Comparison of ENCODE assay signal across 8 mouse cellular contexts in the genomic region with DNA sequence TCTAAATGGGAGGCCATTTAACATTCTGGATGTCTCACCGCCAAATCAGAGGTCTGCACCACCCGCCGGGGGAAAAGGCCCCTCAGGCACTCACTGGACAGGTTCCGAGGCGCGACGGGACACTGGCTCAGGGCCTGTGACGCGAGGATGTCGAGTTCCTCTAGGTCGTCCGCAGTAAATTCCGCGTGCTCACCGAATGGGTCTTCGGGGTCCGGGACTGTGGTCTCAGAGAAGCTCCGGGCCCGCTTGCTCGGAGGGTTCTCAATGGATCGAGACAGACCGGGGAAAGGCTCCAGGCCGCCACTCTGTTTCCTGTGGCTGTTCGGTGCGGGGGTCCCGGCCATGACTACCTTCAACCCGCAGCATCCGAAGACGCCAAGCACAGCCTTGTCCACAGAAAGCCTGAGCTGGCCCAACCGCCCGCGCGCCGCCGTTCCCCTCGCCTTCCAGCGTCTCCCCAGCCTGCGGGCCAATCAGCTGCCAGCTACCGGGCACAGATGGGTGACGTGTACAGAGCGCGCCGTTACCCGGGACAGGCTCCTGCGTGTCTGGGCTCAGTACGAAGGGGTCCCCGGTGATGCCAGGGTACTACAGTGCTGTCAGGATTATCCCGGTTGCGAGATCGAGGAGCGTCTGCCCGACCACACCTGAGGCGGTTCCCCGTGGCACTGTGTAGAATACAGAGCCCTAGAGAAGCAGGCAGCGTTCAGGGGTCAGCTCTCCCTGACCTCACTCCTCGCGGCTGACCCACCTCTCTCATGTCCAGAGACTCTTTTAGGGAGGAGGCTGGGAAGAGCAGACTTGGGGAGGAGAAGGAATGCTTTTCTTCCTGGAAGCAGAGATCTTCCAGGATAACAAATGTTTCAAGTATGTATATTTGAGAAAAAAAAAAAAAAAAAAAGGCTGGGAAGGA. TPM values are rescaled to one million over a fixed set of nuclear protein-coding genes. Genes with fewer than 3 reads are reported as not detected.
DNase-seq lines count a peak whose midpoint lies in the region; ATAC-seq and TF ChIP-seq lines count a peak whose summit lies in the region.

A gene (minus strand): TSS at position 464 of the 913 bp plus-strand sequence.

- H3K4me1 ChIP-seq in CH12.LX (ENCODE audit: control insufficient read depth in 1 of 2, insufficient read depth in 2 of 2), result peaks cover 7 to 27% of the 10 kb centered on the region in 2 experiments; a peak in 2 of 4 replicates
- H3K4me1 ChIP-seq in forebrain, embryonic 11.5 days (replicated peaks; ENCODE audit: control insufficient read depth, insufficient read depth, low read length), result peaks cover 12% of the 10 kb centered on the region
- H3K4me1 ChIP-seq in heart, embryonic 15.5 days (replicated peaks), result peaks cover 17% of the 10 kb centered on the region
- H3K4me1 ChIP-seq in liver, embryonic 13.5 days (replicated peaks), result peaks cover 23% of the 10 kb centered on the region
- H3K4me1 ChIP-seq in stomach, embryonic 14.5 days (ENCODE audit: control insufficient read depth, insufficient read depth, low read length), result peaks cover 14% of the 10 kb centered on the region

- peak; percentile 99 for ATAC-seq in forebrain, embryonic 11.5 days (replicated peaks; ENCODE audit: low FRiP score)
- peak; percentile 96 for ATAC-seq in heart, embryonic 15.5 days (replicated peaks; ENCODE audit: insufficient number of reproducible peaks, insufficient read depth, low FRiP score, low read depth)
- peak; percentile 97 for ATAC-seq in liver, embryonic 13.5 days (ENCODE audit: low read depth)
- ATAC-seq in stomach, embryonic 14.5 days (ENCODE audit: insufficient number of reproducible peaks, insufficient read depth, low FRiP score, low read depth), result peak; percentile 97

- peak within 1 kb of the TSS; percentile 79 for H3K9ac ChIP-seq in CH12.LX (ENCODE audit: insufficient read depth, low read depth)
- peak within 1 kb of the TSS; percentile 85 for H3K9ac ChIP-seq in forebrain, embryonic 11.5 days (ENCODE audit: low read length)
- H3K9ac ChIP-seq in heart, embryonic 15.5 days, result peak within 1 kb of the TSS; percentile 84
- H3K9ac ChIP-seq in liver, embryonic 13.5 days, result peak within 1 kb of the TSS; percentile 91
- H3K9ac ChIP-seq in stomach, embryonic 14.5 days (replicated peaks; ENCODE audit: low read depth, low read length), result peak within 1 kb of the TSS; percentile 79

- TF ChIP-seq POLR2A in CH12.LX (IDR thresholded peaks at IDR 0.05; ENCODE audit: low read depth, low read length), result peak; percentile 95

- DNase-seq in CH12.LX (ENCODE audit: extremely low read depth), result peak; percentile 85
- DNase-seq in c-Kit-positive CD71-negative TER-119-negative erythroid progenitor cells, embryonic 14.5 days (ENCODE audit: low read depth), result peak; percentile 82
- DNase-seq in forebrain, embryonic 11.5 days (ENCODE audit: low spot score), result peak; percentile 96
- peak; percentile 93 to 96 for DNase-seq in kidney, postnatal 25 days
- peak; percentile 86 for DNase-seq in liver, embryonic 13.5 days
- peak; percentile 75 to 83 for DNase-seq in natural killer cell, adult 2 months (ENCODE audit: low spot score in 2 of 2)

- no peak for TF ChIP-seq CTCF in CH12.LX (conservative IDR thresholded peaks at IDR 0.05 in 1 of 2, IDR thresholded peaks at IDR 0.05 in 1 of 2; ENCODE audit: low read depth in 2 of 2, low read length in 2 of 2)

- no peak within 1 kb of the TSS for H3K27ac ChIP-seq in CH12.LX (ENCODE audit: insufficient read depth, low read depth)
- no peak within 1 kb of the TSS for H3K27ac ChIP-seq in forebrain, embryonic 11.5 days (ENCODE audit: low read depth, low read length)
- H3K27ac ChIP-seq in heart, embryonic 15.5 days, result peak within 1 kb of the TSS; percentile 69
- peak within 1 kb of the TSS; percentile 80 for H3K27ac ChIP-seq in liver, embryonic 13.5 days
- peak within 1 kb of the TSS; percentile 53; the same call in 1 of the 2 replicates for H3K27ac ChIP-seq in stomach, embryonic 14.5 days (ENCODE audit: low read length)

- dilution Hi-C loops in CH12.LX (cut with MboI; ENCODE audit: extremely low pct_ligation_motif_present, extremely low pct_unique_long_range_greater_than_20kb, low sequenced_read_pairs), result no loop called here

- H3K9me3 ChIP-seq in CH12.LX (replicated peaks; ENCODE audit: low read length), result no peaks in the 10 kb centered on the region
- no peaks in the 10 kb centered on the region for H3K9me3 ChIP-seq in forebrain, embryonic 11.5 days (ENCODE audit: control insufficient read depth, low read length)
- H3K9me3 ChIP-seq in heart, embryonic 15.5 days (replicated peaks), result no peaks in the 10 kb centered on the region
- H3K9me3 ChIP-seq in liver, embryonic 13.5 days (replicated peaks), result no peaks in the 10 kb centered on the region
- H3K9me3 ChIP-seq in stomach, embryonic 14.5 days (ENCODE audit: control insufficient read depth, low read depth, low read length), result no peaks in the 10 kb centered on the region

- in situ Hi-C loops in CH12.LX (cut with MboI; ENCODE audit: low pct_ligation_motif_present, low pct_unique_long_range_greater_than_20kb, low sequenced_read_pairs), result no loop called here

- H3K36me3 ChIP-seq in CH12.LX (replicated peaks in 1 of 2; ENCODE audit: control insufficient read depth in 1 of 2, insufficient read depth in 1 of 2, low read length in 1 of 2), result peaks cover 25 to 47% of the 10 kb centered on the region in 2 experiments
- H3K36me3 ChIP-seq in forebrain, embryonic 11.5 days (ENCODE audit: control insufficient read depth, insufficient read depth, low read length), result peaks cover 3% of the 10 kb centered on the region; the same call in 1 of the 2 replicates
- H3K36me3 ChIP-seq in heart, embryonic 15.5 days, result peaks cover 37% of the 10 kb centered on the region
- H3K36me3 ChIP-seq in liver, embryonic 13.5 days, result peaks cover 37% of the 10 kb centered on the region
- peaks cover 27% of the 10 kb centered on the region for H3K36me3 ChIP-seq in stomach, embryonic 14.5 days (ENCODE audit: control insufficient read depth, insufficient read depth, low read length)

- peak within 1 kb of the TSS; percentile 92 to 93 (median 92) for H3K4me3 ChIP-seq in CH12.LX (replicated peaks in 1 of 3; ENCODE audit: low read depth in 2 of 3, low read length in 2 of 3, poor library complexity in 1 of 3)
- H3K4me3 ChIP-seq in forebrain, embryonic 11.5 days (ENCODE audit: low read depth, low read length), result peak within 1 kb of the TSS; percentile 81
- H3K4me3 ChIP-seq in heart, embryonic 15.5 days, result peak within 1 kb of the TSS; percentile 74
- peak within 1 kb of the TSS; percentile 81 for H3K4me3 ChIP-seq in liver, embryonic 13.5 days (replicated peaks)
- peak within 1 kb of the TSS; percentile 83 for H3K4me3 ChIP-seq in stomach, embryonic 14.5 days (ENCODE audit: low read depth, low read length)

- no peak for TF ChIP-seq EP300 in CH12.LX (IDR thresholded peaks at IDR 0.05; ENCODE audit: low read length)

- H3K27me3 ChIP-seq in CH12.LX (replicated peaks), result no peaks in the 10 kb centered on the region
- no peaks in the 10 kb centered on the region for H3K27me3 ChIP-seq in forebrain, embryonic 11.5 days (ENCODE audit: control insufficient read depth, insufficient read depth, low read length)
- no peaks in the 10 kb centered on the region for H3K27me3 ChIP-seq in heart, embryonic 15.5 days
- no peaks in the 10 kb centered on the region for H3K27me3 ChIP-seq in liver, embryonic 13.5 days
- H3K27me3 ChIP-seq in stomach, embryonic 14.5 days (ENCODE audit: control insufficient read depth, insufficient read depth, low read length), result no peaks in the 10 kb centered on the region

- no peak for TF ChIP-seq RAD21 in CH12.LX (IDR thresholded peaks at IDR 0.05; ENCODE audit: low read depth, low read length)

- peak within 1 kb of the TSS; percentile 98 for H3K4me2 ChIP-seq in CH12.LX (ENCODE audit: insufficient read depth, low read depth, poor library complexity, severe bottlenecking)
- peak within 1 kb of the TSS; percentile 86 for H3K4me2 ChIP-seq in forebrain, embryonic 11.5 days (ENCODE audit: low read depth, low read length, severe bottlenecking)
- peak within 1 kb of the TSS; percentile 91 for H3K4me2 ChIP-seq in heart, embryonic 15.5 days
- peak within 1 kb of the TSS; percentile 83 for H3K4me2 ChIP-seq in liver, embryonic 13.5 days
- peak within 1 kb of the TSS; percentile 96 for H3K4me2 ChIP-seq in stomach, embryonic 14.5 days (replicated peaks; ENCODE audit: low read depth, low read length)

- H3K79me2 ChIP-seq in CH12.LX (replicated peaks; ENCODE audit: control insufficient read depth, extremely low read depth, insufficient read depth, poor library complexity, severe bottlenecking), result peaks cover 21% of the 10 kb centered on the region

- WGBS in forebrain, embryonic 11.5 days, result under 1% methylated on average over 57 of the region's 57 CpGs
- WGBS in heart, embryonic 15.5 days, result under 1% methylated on average over 57 of the region's 57 CpGs
- under 1% methylated on average over 57 of the region's 57 CpGs for WGBS in liver, embryonic 13.5 days (ENCODE audit: insufficient replicate concordance)
- WGBS in stomach, embryonic 14.5 days, result under 1% methylated on average over 57 of the region's 57 CpGs

TF ChIP-seq in CH12.LX, 34 proteins besides CTCF, POLR2A, EP300 and RAD21 (continues in another document):
- TF ChIP-seq GABPA (IDR thresholded peaks at IDR 0.05; ENCODE audit: insufficient replicate concordance, low read depth, low read length), result no peak
- no peak for TF ChIP-seq IRF4 (IDR thresholded peaks at IDR 0.05; ENCODE audit: low read depth, low read length)
- no peak for TF ChIP-seq TBP (conservative IDR thresholded peaks at IDR 0.05; ENCODE audit: low read depth, low read length)
- TF ChIP-seq ETS1 (conservative IDR thresholded peaks at IDR 0.05; ENCODE audit: low read depth, low read length), result no peak
- no peak for TF ChIP-seq ZKSCAN1 (IDR thresholded peaks at IDR 0.05; ENCODE audit: borderline replicate concordance, low read depth, low read length)
- TF ChIP-seq ZC3H11A (IDR thresholded peaks at IDR 0.05; ENCODE audit: low read depth, low read length), result no peak
- peak; percentile 96 for TF ChIP-seq MXI1 (IDR thresholded peaks at IDR 0.05; ENCODE audit: low read depth, low read length)
- no peak for TF ChIP-seq JUN (IDR thresholded peaks at IDR 0.05; ENCODE audit: insufficient read depth, low read depth, low read length)
- TF ChIP-seq USF1 (IDR thresholded peaks at IDR 0.05; ENCODE audit: low read depth, low read length), result no peak
- no peak for TF ChIP-seq MEF2A (IDR thresholded peaks at IDR 0.05; ENCODE audit: borderline replicate concordance, low read depth, low read length)
- 0 out of 2 replicates have a peak, but pooled peaks have one; percentile 23 for TF ChIP-seq RCOR1 (conservative IDR thresholded peaks at IDR 0.05; ENCODE audit: low read depth, low read length)

RNA-seq across cellular contexts. Expression of the gene that starts here (rescaled TPM):
- 18.0 and 19.3 TPM in 2 replicates for total RNA-seq in CH12.LX (2012; rRNA removed)
- 16.2 and 17.6 TPM in 2 replicates for total RNA-seq in CH12.LX (2014; rRNA removed)
- polyA plus RNA-seq in CH12.LX (2012; ENCODE audit: insufficient read length, low read depth), result 21.3 and 24.1 TPM in 2 replicates
- 28.1 and 32.1 TPM in 2 replicates for polyA plus RNA-seq in forebrain, embryonic 11.5 days (2014; fragmentation: Nextera tagmentation; extraction: Ambion mirVana)
- polyA plus RNA-seq in heart, embryonic 15.5 days (2015; fragmentation: Nextera tagmentation; extraction: Ambion mirVana), result 15.9 and 18.2 TPM in 2 replicates
- 12.6 and 12.7 TPM in 2 replicates for polyA plus RNA-seq in liver, embryonic 13.5 days (2015; fragmentation: Nextera tagmentation; extraction: Ambion mirVana)
- 27.2 and 29.3 TPM in 2 replicates for polyA plus RNA-seq in stomach, embryonic 14.5 days (2014; fragmentation: Nextera tagmentation; extraction: Ambion mirVana)

Comparison
In these comparisons a context has a peak if more than half of its experiments do, and no peak if none do; other contexts are left out.
1. H3K27ac ChIP-seq: peak in heart, embryonic 15.5 days (single experiment), liver, embryonic 13.5 days (single experiment) and stomach, embryonic 14.5 days (single experiment); none in CH12.LX (single experiment) and forebrain, embryonic 11.5 days (single experiment).
2. Peak in every context shown above with its lines, with median percentiles within 50 percentile points of each other: DNase-seq, H3K4me2 ChIP-seq, H3K4me3 ChIP-seq, H3K9ac ChIP-seq and ATAC-seq.